In genomic region chr7:129671675-129672651, GRCm38 (mm10) we compare ENCODE assay signal across 26 mouse cellular contexts.
DNase-seq lines count a peak whose midpoint lies in the region; ATAC-seq lines count a peak whose summit lies in the region.
"Had no signal": no experiment of that assay in that cellular context is flagged by ENCODE, and none has a peak within 500 bp of the region (broad histone marks: within the 10 kb centered on the region; RNA-seq: fewer than 3 reads in every experiment).

No protein-coding gene starts in this region.

- intact Hi-C loops in left cerebral cortex, postnatal 10 days (cut with DNase I) = no loop called here

- H3K36me3 ChIP-seq in midbrain, embryonic 13.5 days = no peaks in the 10 kb centered on the region
- H3K36me3 ChIP-seq in forebrain, embryonic 16.5 days (ENCODE audit: control insufficient read depth, insufficient read depth) = no peaks in the 10 kb centered on the region
- H3K36me3 ChIP-seq: forebrain, embryonic 12.5 days; G1E; heart, embryonic 10.5 days; hindbrain, embryonic 15.5 days; intestine, embryonic 15.5 days; liver, embryonic 13.5 days; neural tube, embryonic 13.5 days had no signal

- peak; percentile 46 for DNase-seq in fat pad, adult 2 months (ENCODE audit: extremely low read depth, low read depth, low spot score)
- DNase-seq in lung, postnatal 10 days = peak; percentile 60
- no peak for DNase-seq in left cerebral cortex, postnatal 10 days (ENCODE audit: extremely low spot score in 1 of 2, low spot score in 2 of 2)
- DNase-seq: adrenal gland, adult 2 months; B cell, adult 2 months; cerebellum, adult 2 months; cerebellum, postnatal 25 days; kidney, adult 8-10 months; kidney, postnatal 10 days; liver, embryonic 13.5 days had no signal

- no peak overlapping the region for H3K4me2 ChIP-seq in midbrain, embryonic 13.5 days (replicated peaks)
- no peak overlapping the region for H3K4me2 ChIP-seq in forebrain, embryonic 16.5 days (ENCODE audit: low read length)
- H3K4me2 ChIP-seq: forebrain, embryonic 12.5 days; hindbrain, embryonic 15.5 days; intestine, embryonic 15.5 days; liver, embryonic 13.5 days; neural tube, embryonic 13.5 days had no signal

- no peak overlapping the region for H3K9ac ChIP-seq in midbrain, embryonic 13.5 days (replicated peaks)
- no peak overlapping the region for H3K9ac ChIP-seq in forebrain, embryonic 16.5 days (replicated peaks; ENCODE audit: low read depth, low read length)
- H3K9ac ChIP-seq: forebrain, embryonic 12.5 days; hindbrain, embryonic 15.5 days; intestine, embryonic 15.5 days; liver, embryonic 13.5 days; neural tube, embryonic 13.5 days had no signal

- H3K4me1 ChIP-seq in midbrain, embryonic 13.5 days (replicated peaks) = peaks cover 9% of the 10 kb centered on the region; the same call in 1 of the 2 replicates
- peaks cover 10% of the 10 kb centered on the region for H3K4me1 ChIP-seq in forebrain, embryonic 16.5 days (replicated peaks; ENCODE audit: control insufficient read depth, insufficient read depth, low read length)
- H3K4me1 ChIP-seq: heart, embryonic 10.5 days; liver, embryonic 13.5 days; megakaryocyte, embryonic 14.5 days had no signal

- no peak overlapping the region for H3K27ac ChIP-seq in midbrain, embryonic 13.5 days
- no peak overlapping the region for H3K27ac ChIP-seq in forebrain, embryonic 16.5 days (ENCODE audit: low read length)
- H3K27ac ChIP-seq: forebrain, embryonic 12.5 days; heart, embryonic 10.5 days; hindbrain, embryonic 15.5 days; intestine, embryonic 15.5 days; layer of hippocampus, adult 2 months; liver, embryonic 13.5 days; neural tube, embryonic 13.5 days had no signal

- no peaks in the 10 kb centered on the region for H3K9me3 ChIP-seq in midbrain, embryonic 13.5 days
- H3K9me3 ChIP-seq in forebrain, embryonic 16.5 days (ENCODE audit: control insufficient read depth, low read length) = no peaks in the 10 kb centered on the region
- H3K9me3 ChIP-seq: forebrain, embryonic 12.5 days; heart, embryonic 10.5 days; hindbrain, embryonic 15.5 days; intestine, embryonic 15.5 days; liver, embryonic 13.5 days; neural tube, embryonic 13.5 days had no signal

- H3K27me3 ChIP-seq in midbrain, embryonic 13.5 days = 0 out of 2 replicates have a peak, but pooled peaks cover 14% of the 10 kb centered on the region
- H3K27me3 ChIP-seq in forebrain, embryonic 16.5 days (replicated peaks; ENCODE audit: control insufficient read depth, insufficient read depth, low read length) = no peaks in the 10 kb centered on the region
- H3K27me3 ChIP-seq: hindbrain, embryonic 15.5 days; intestine, embryonic 15.5 days; liver, embryonic 13.5 days; megakaryocyte, embryonic 14.5 days; Patski had no signal

- ATAC-seq in common myeloid progenitor, adult 5-6 weeks (replicated peaks; ENCODE audit: low read depth, poor library complexity, severe bottlenecking) = peak; percentile 47; the same call in 1 of the 2 replicates
- peak; percentile 52 for ATAC-seq in megakaryocyte progenitor cell, adult 5-6 weeks (replicated peaks; ENCODE audit: poor library complexity)
- no peak for ATAC-seq in midbrain, embryonic 13.5 days
- no peak for ATAC-seq in forebrain, embryonic 16.5 days
- no peak for ATAC-seq in megakaryocyte-erythroid progenitor cell, adult 5-6 weeks (replicated peaks; ENCODE audit: low FRiP score, low TSS enrichment, poor library complexity, severe bottlenecking)
- ATAC-seq: intestine, embryonic 15.5 days; midbrain, embryonic 16.5 days; Patski had no signal

- no peak overlapping the region for H3K4me3 ChIP-seq in midbrain, embryonic 13.5 days (replicated peaks)
- H3K4me3 ChIP-seq in forebrain, embryonic 16.5 days (replicated peaks; ENCODE audit: low read length) = no peak overlapping the region
- H3K4me3 ChIP-seq: forebrain, embryonic 12.5 days; heart, embryonic 10.5 days; hindbrain, embryonic 15.5 days; intestine, embryonic 15.5 days; layer of hippocampus, adult 2 months; liver, embryonic 13.5 days; megakaryocyte, embryonic 14.5 days; myocyte; neural tube, embryonic 13.5 days had no signal

- 80% methylated on average over 18 of the region's 18 CpGs for WGBS in midbrain, embryonic 13.5 days
- 90% methylated on average over 18 of the region's 18 CpGs for WGBS in forebrain, embryonic 16.5 days

Comparison
In these comparisons a context has a peak if more than half of its experiments do, and no peak if none do; other contexts are left out.
1. ATAC-seq: peak in common myeloid progenitor, adult 5-6 weeks (single experiment) and megakaryocyte progenitor cell, adult 5-6 weeks (single experiment); none in midbrain, embryonic 13.5 days (single experiment), forebrain, embryonic 16.5 days (single experiment) and megakaryocyte-erythroid progenitor cell, adult 5-6 weeks (single experiment).
2. DNase-seq: peak in fat pad, adult 2 months (single experiment) and lung, postnatal 10 days (single experiment); none in left cerebral cortex, postnatal 10 days (0 of 2).